9 mouse cellular contexts compared by ENCODE assay signal in the genomic region with DNA sequence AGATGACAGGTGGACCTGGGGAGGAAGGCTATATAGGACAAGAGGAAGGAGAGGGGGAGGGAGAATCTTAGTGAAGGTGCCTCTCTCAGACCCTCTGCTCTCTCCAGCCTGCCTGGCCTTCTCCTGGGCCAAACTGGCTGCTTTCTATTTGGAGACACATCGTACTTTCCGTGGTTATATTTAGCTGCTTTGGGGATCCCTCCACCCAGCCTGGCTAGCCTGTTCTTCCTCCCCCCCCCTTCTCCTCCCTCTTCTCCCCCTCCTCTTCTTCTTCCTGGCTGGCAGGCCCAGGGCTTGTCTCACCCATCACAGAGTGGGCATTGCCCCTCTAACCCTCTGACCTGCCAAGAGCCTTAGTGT. TPM values are rescaled to one million over a fixed set of nuclear protein-coding genes. Genes with fewer than 3 reads are reported as not detected.
DNase-seq lines count a peak whose midpoint lies in the region; ATAC-seq and TF ChIP-seq lines count a peak whose summit lies in the region.
"Had no signal": no experiment of that assay in that cellular context is flagged by ENCODE, and none has a peak within 500 bp of the region (broad histone marks: within the 10 kb centered on the region; RNA-seq: fewer than 3 reads in every experiment).

No protein-coding gene starts in this region.

- no peak for TF ChIP-seq CTCF in embryonic fibroblast, embryonic 13.5 days (IDR thresholded peaks at IDR 0.05; ENCODE audit: borderline replicate concordance, insufficient read depth, low read length)

- in situ Hi-C loops in ES-E14 (cut with MboI; ENCODE audit: low sequenced_read_pairs in 2 of 2, unreplicated experiment in 2 of 2), result no loop called here

- TF ChIP-seq POLR2A in embryonic fibroblast, embryonic 13.5 days (IDR thresholded peaks at IDR 0.05; ENCODE audit: low read depth, low read length), result no peak

- no peaks in the 10 kb centered on the region for H3K36me3 ChIP-seq in kidney, embryonic 14.5 days (ENCODE audit: control insufficient read depth, insufficient read depth, low read length)
- no peaks in the 10 kb centered on the region for H3K36me3 ChIP-seq in ES-E14 (ENCODE audit: control insufficient read depth, insufficient read depth, low read length, poor library complexity, severe bottlenecking)
- no peaks in the 10 kb centered on the region for H3K36me3 ChIP-seq in liver, embryonic 12.5 days

- WGBS in kidney, embryonic 14.5 days, result 56% methylated on average over 2 of the region's 2 CpGs
- WGBS in liver, embryonic 12.5 days (ENCODE audit: insufficient replicate concordance), result 23% methylated on average over 2 of the region's 2 CpGs

- no peak for ATAC-seq in kidney, embryonic 14.5 days (ENCODE audit: low FRiP score, low TSS enrichment)
- no peak for ATAC-seq in liver, embryonic 12.5 days
- no peak for ATAC-seq in monocyte, adult 5-6 weeks (replicated peaks; ENCODE audit: insufficient number of reproducible peaks, low FRiP score, low TSS enrichment, poor library complexity, severe bottlenecking)

- H3K4me2 ChIP-seq in kidney, embryonic 14.5 days (replicated peaks; ENCODE audit: low read depth, low read length), result peak overlapping the region; percentile 72; the same call in 1 of the 2 replicates
- 0 out of 2 replicates have a peak overlapping the region, but pooled peaks have one; percentile 78 for H3K4me2 ChIP-seq in liver, embryonic 12.5 days

- peak overlapping the region; percentile 40; the same call in 1 of the 2 replicates for H3K9ac ChIP-seq in kidney, embryonic 14.5 days (ENCODE audit: low read depth, low read length)
- H3K9ac ChIP-seq in ES-E14 (ENCODE audit: insufficient read depth, low read depth, low read length, poor library complexity, severe bottlenecking), result peak overlapping the region; percentile 19; the same call in 1 of the 2 replicates
- H3K9ac ChIP-seq in liver, embryonic 12.5 days, result no peak overlapping the region

- H3K4me1 ChIP-seq in kidney, embryonic 14.5 days (ENCODE audit: control insufficient read depth, insufficient read depth, low read length), result peaks cover 56% of the 10 kb centered on the region
- H3K4me1 ChIP-seq in ES-E14 (ENCODE audit: control insufficient read depth in 2 of 2, insufficient read depth in 2 of 2, low read length in 2 of 2, poor library complexity in 1 of 2), result peaks cover 20 to 40% of the 10 kb centered on the region in 2 experiments
- peaks cover 34% of the 10 kb centered on the region for H3K4me1 ChIP-seq in embryonic fibroblast, embryonic 13.5 days (ENCODE audit: control insufficient read depth, insufficient read depth, low read length)
- H3K4me1 ChIP-seq in liver, embryonic 12.5 days, result peaks cover 53% of the 10 kb centered on the region

- no peaks in the 10 kb centered on the region for H3K9me3 ChIP-seq in kidney, embryonic 14.5 days (ENCODE audit: control insufficient read depth, low read length)
- no peaks in the 10 kb centered on the region for H3K9me3 ChIP-seq in ES-E14 (ENCODE audit: control insufficient read depth, insufficient read depth, low read depth, low read length)
- no peaks in the 10 kb centered on the region for H3K9me3 ChIP-seq in liver, embryonic 12.5 days (replicated peaks)

- DNase-seq in kidney, adult 8-10 months, result no peak
- no peak for DNase-seq in ES-E14 (ENCODE audit: low read depth, low spot score)
- DNase-seq in spleen, adult 18-20 months, result no peak
- no peak for DNase-seq in layer of hippocampus, postnatal 25 days (ENCODE audit: extremely low spot score in 1 of 2, low spot score in 1 of 2)
- DNase-seq: thymus, postnatal 36 days had no signal

- no peak overlapping the region; the same call in 1 of the 2 replicates for H3K4me3 ChIP-seq in kidney, embryonic 14.5 days (ENCODE audit: low read length)
- H3K4me3 ChIP-seq in ES-E14 (ENCODE audit: insufficient read depth in 1 of 2, low read depth in 1 of 2, low read length in 2 of 2, poor library complexity in 1 of 2, severe bottlenecking in 1 of 2), result peak overlapping the region in 1 of 2 experiments; percentile 32; a peak in 2 of 4 replicates
- H3K4me3 ChIP-seq in embryonic fibroblast, embryonic 13.5 days (ENCODE audit: insufficient read depth, low read length), result no peak overlapping the region
- H3K4me3 ChIP-seq in liver, embryonic 12.5 days, result no peak overlapping the region

- peak overlapping the region; percentile 30; the same call in 1 of the 2 replicates for H3K27ac ChIP-seq in kidney, embryonic 14.5 days (ENCODE audit: low read depth, low read length)
- H3K27ac ChIP-seq in ES-E14 (ENCODE audit: insufficient read depth, low read depth, low read length, poor library complexity, severe bottlenecking), result peak overlapping the region; percentile 89
- peak overlapping the region; percentile 70 for H3K27ac ChIP-seq in embryonic fibroblast, embryonic 13.5 days (ENCODE audit: insufficient read depth, low read length)
- H3K27ac ChIP-seq in liver, embryonic 12.5 days, result no peak overlapping the region

- peaks cover 9% of the 10 kb centered on the region for H3K27me3 ChIP-seq in kidney, embryonic 14.5 days (ENCODE audit: control insufficient read depth, insufficient read depth, low read length)
- peaks cover 58% of the 10 kb centered on the region for H3K27me3 ChIP-seq in liver, embryonic 12.5 days (replicated peaks)

TF ChIP-seq in ES-E14, 5 proteins besides CTCF, POLR2A, EP300 and RAD21:
- TF ChIP-seq ZC3H11A (IDR thresholded peaks at IDR 0.05; ENCODE audit: borderline replicate concordance, low read depth, low read length) (no peak), CHD2 (IDR thresholded peaks at IDR 0.05; ENCODE audit: low read depth, low read length) (no peak), ZNF384 (IDR thresholded peaks at IDR 0.05; ENCODE audit: low read depth, low read length) (no peak), HCFC1 (IDR thresholded peaks at IDR 0.05; ENCODE audit: borderline replicate concordance, insufficient read depth, low read length) (no peak), MAFK (IDR thresholded peaks at IDR 0.05; ENCODE audit: insufficient read depth, low read depth, low read length) (no peak)

RNA-seq across cellular contexts. Expression of a gene that starts 11.1 kb away (rescaled TPM):
- 16.1 and 16.3 TPM in 2 replicates for polyA plus RNA-seq in kidney, embryonic 14.5 days (2014; fragmentation: Nextera tagmentation; extraction: Ambion mirVana)
- 26.4 and 36.0 TPM in 2 replicates for total RNA-seq in ES-E14 (2012; rRNA removed)
- polyA plus RNA-seq in embryonic fibroblast, embryonic 13.5 days (2011; ENCODE audit: insufficient read length, low read depth, missing spikeins), result 38.3 and 45.7 TPM in 2 replicates
- polyA plus RNA-seq in liver, embryonic 12.5 days (2016; fragmentation: Nextera tagmentation; extraction: Ambion mirVana), result 1.6 and 2.0 TPM in 2 replicates
- 18.9 to 25.8 TPM (median 22.5 TPM) in 3 replicates for total RNA-seq in monocyte, adult 5-6 weeks (2017)
- 10 to 100 TPM; 15.0 to 16.7 TPM for total RNA-seq in layer of hippocampus, postnatal 25 days (2021)

RNA-seq across cellular contexts. Expression of a gene that starts 22.9 kb away (rescaled TPM):
- polyA plus RNA-seq in kidney, embryonic 14.5 days (2014; fragmentation: Nextera tagmentation; extraction: Ambion mirVana), result 16.0 and 17.1 TPM in 2 replicates
- total RNA-seq in ES-E14 (2012; rRNA removed), result 66.5 and 88.2 TPM in 2 replicates
- polyA plus RNA-seq in embryonic fibroblast, embryonic 13.5 days (2011; ENCODE audit: insufficient read length, low read depth, missing spikeins), result 14.1 and 14.7 TPM in 2 replicates
- 23.1 and 23.6 TPM in 2 replicates for polyA plus RNA-seq in liver, embryonic 12.5 days (2016; fragmentation: Nextera tagmentation; extraction: Ambion mirVana)
- 2.3 to 8.5 TPM (median 3.8 TPM) in 3 replicates for total RNA-seq in monocyte, adult 5-6 weeks (2017)
- total RNA-seq in layer of hippocampus, postnatal 25 days (2021), result 10 to 100 TPM; 17.5 to 19.6 TPM

RNA-seq across cellular contexts. Expression of a gene that starts 40.2 kb away (rescaled TPM):
- polyA plus RNA-seq in kidney, embryonic 14.5 days (2014; fragmentation: Nextera tagmentation; extraction: Ambion mirVana), result 391 and 501 TPM in 2 replicates
- total RNA-seq in ES-E14 (2012; rRNA removed), result 219 and 244 TPM in 2 replicates
- 75.8 and 89.2 TPM in 2 replicates for polyA plus RNA-seq in embryonic fibroblast, embryonic 13.5 days (2011; ENCODE audit: insufficient read length, low read depth, missing spikeins)
- 271 and 301 TPM in 2 replicates for polyA plus RNA-seq in liver, embryonic 12.5 days (2016; fragmentation: Nextera tagmentation; extraction: Ambion mirVana)
- 14.6 to 43.9 TPM (median 30.8 TPM) in 3 replicates for total RNA-seq in monocyte, adult 5-6 weeks (2017)
- 100 to 1,000 TPM; 145 to 167 TPM for total RNA-seq in layer of hippocampus, postnatal 25 days (2021)
